Mouse (Mus musculus): ENCODE measurements around the gene Adamts13. TPM values are rescaled to one million over a fixed set of nuclear protein-coding genes. Genes with fewer than 3 reads are reported as not detected.

The Adamts13 gene
- polyA plus RNA-seq, 1 experiment: 0.09 TPM

GRCm38 (mm10) chr2:26935286-26935685, 37.9 kb upstream of the Adamts13 start:
- H3K79me2 ChIP-seq (ENCODE audit: control insufficient read depth, insufficient read depth): peaks cover 28% of the 10 kb centered on the region
- peaks cover 9% of the 10 kb centered on the region for H3K27me3 ChIP-seq (ENCODE audit: control insufficient read depth, insufficient read depth, insufficient read length)
- peaks cover 18% of the 10 kb centered on the region for H3K36me3 ChIP-seq (ENCODE audit: control insufficient read depth, insufficient read depth)
- TF ChIP-seq FOSL1 (IDR thresholded peaks at IDR 0.05; ENCODE audit: insufficient read depth, low read length, poor library complexity, severe bottlenecking) (no peak), MYOG (IDR thresholded peaks at IDR 0.05; ENCODE audit: control insufficient read depth, extremely low read depth, insufficient read length) (no peak), MAX (IDR thresholded peaks at IDR 0.05) (no peak), CEBPB (IDR thresholded peaks at IDR 0.05; ENCODE audit: low read depth) (no peak), CTCF (IDR thresholded peaks at IDR 0.05; ENCODE audit: control insufficient read depth, insufficient read depth, insufficient read length) (no peak), USF1 (IDR thresholded peaks at IDR 0.05; ENCODE audit: low read depth) (no peak), MYOD1 (IDR thresholded peaks at IDR 0.05; ENCODE audit: control insufficient read depth, insufficient read length, low read depth) (no peak)
- peaks cover 25% of the 10 kb centered on the region for H3K79me3 ChIP-seq (ENCODE audit: low read depth)
- H3ac ChIP-seq (ENCODE audit: control insufficient read depth, insufficient read length, low read depth): no peak overlapping the region
- H3K4me3 ChIP-seq (ENCODE audit: insufficient read depth, poor library complexity, severe bottlenecking): no peak overlapping the region

GRCm38 (mm10) chr2:26936425-26936824, 36.8 kb upstream of the Adamts13 start:
- Histone ChIP-seq H3K79me3 (ENCODE audit: low read depth) (peaks cover 13% of the 10 kb centered on the region), H3K27me3 (ENCODE audit: control insufficient read depth, insufficient read depth, insufficient read length) (peaks cover 16% of the 10 kb centered on the region), H3K79me2 (ENCODE audit: control insufficient read depth, insufficient read depth) (peaks cover 17% of the 10 kb centered on the region), H3K36me3 (ENCODE audit: control insufficient read depth, insufficient read depth) (peaks cover 8% of the 10 kb centered on the region), H3ac (ENCODE audit: control insufficient read depth, insufficient read length, low read depth) (no peak overlapping the region), H3K4me3 (ENCODE audit: insufficient read depth, poor library complexity, severe bottlenecking) (no peak overlapping the region)
- TF ChIP-seq CEBPB (IDR thresholded peaks at IDR 0.05; ENCODE audit: low read depth) (no peak), USF1 (IDR thresholded peaks at IDR 0.05; ENCODE audit: low read depth) (no peak), MYOD1 (IDR thresholded peaks at IDR 0.05; ENCODE audit: control insufficient read depth, insufficient read length, low read depth) (no peak), MAX (IDR thresholded peaks at IDR 0.05) (no peak), MYOG (IDR thresholded peaks at IDR 0.05; ENCODE audit: control insufficient read depth, extremely low read depth, insufficient read length) (no peak), FOSL1 (IDR thresholded peaks at IDR 0.05; ENCODE audit: insufficient read depth, low read length, poor library complexity, severe bottlenecking) (no peak), CTCF (IDR thresholded peaks at IDR 0.05; ENCODE audit: control insufficient read depth, insufficient read depth, insufficient read length) (no peak)

- H3K79me2 ChIP-seq (ENCODE audit: control insufficient read depth, insufficient read depth): no peaks in the 10 kb centered on the region
- H3K79me3 ChIP-seq (ENCODE audit: low read depth): no peaks in the 10 kb centered on the region
- H3ac ChIP-seq (ENCODE audit: control insufficient read depth, insufficient read length, low read depth): no peak overlapping the region
- no peaks in the 10 kb centered on the region for H3K36me3 ChIP-seq (ENCODE audit: control insufficient read depth, insufficient read depth)
- peaks cover 21% of the 10 kb centered on the region for H3K27me3 ChIP-seq (ENCODE audit: control insufficient read depth, insufficient read depth, insufficient read length)
- no peak for TF ChIP-seq MYOG (IDR thresholded peaks at IDR 0.05; ENCODE audit: control insufficient read depth, extremely low read depth, insufficient read length)
- no peak for TF ChIP-seq MYOD1 (IDR thresholded peaks at IDR 0.05; ENCODE audit: control insufficient read depth, insufficient read length, low read depth)
- TF ChIP-seq CTCF (IDR thresholded peaks at IDR 0.05; ENCODE audit: control insufficient read depth, insufficient read depth, insufficient read length): no peak
- TF ChIP-seq CEBPB (IDR thresholded peaks at IDR 0.05; ENCODE audit: low read depth): no peak
- no peak for TF ChIP-seq MAX (IDR thresholded peaks at IDR 0.05)
- no peak for TF ChIP-seq USF1 (IDR thresholded peaks at IDR 0.05; ENCODE audit: low read depth)
- no peak for TF ChIP-seq FOSL1 (IDR thresholded peaks at IDR 0.05; ENCODE audit: insufficient read depth, low read length, poor library complexity, severe bottlenecking)
- no peak overlapping the region for H3K4me3 ChIP-seq (ENCODE audit: insufficient read depth, poor library complexity, severe bottlenecking)
Measured at GRCm38 (mm10) chr2:26941539-26941938, 31.7 kb upstream of the Adamts13 start.

- no peaks in the 10 kb centered on the region for H3K79me3 ChIP-seq (ENCODE audit: low read depth)
- no peak overlapping the region for H3ac ChIP-seq (ENCODE audit: control insufficient read depth, insufficient read length, low read depth)
- no peaks in the 10 kb centered on the region for H3K79me2 ChIP-seq (ENCODE audit: control insufficient read depth, insufficient read depth)
- no peaks in the 10 kb centered on the region for H3K36me3 ChIP-seq (ENCODE audit: control insufficient read depth, insufficient read depth)
- H3K4me3 ChIP-seq (ENCODE audit: insufficient read depth, poor library complexity, severe bottlenecking): no peak overlapping the region
- TF ChIP-seq CTCF (IDR thresholded peaks at IDR 0.05; ENCODE audit: control insufficient read depth, insufficient read depth, insufficient read length): no peak
- TF ChIP-seq MYOD1 (IDR thresholded peaks at IDR 0.05; ENCODE audit: control insufficient read depth, insufficient read length, low read depth): no peak
- TF ChIP-seq MAX (IDR thresholded peaks at IDR 0.05): no peak
- TF ChIP-seq CEBPB (IDR thresholded peaks at IDR 0.05; ENCODE audit: low read depth): no peak
- no peak for TF ChIP-seq FOSL1 (IDR thresholded peaks at IDR 0.05; ENCODE audit: insufficient read depth, low read length, poor library complexity, severe bottlenecking)
- no peak for TF ChIP-seq MYOG (IDR thresholded peaks at IDR 0.05; ENCODE audit: control insufficient read depth, extremely low read depth, insufficient read length)
- TF ChIP-seq USF1 (IDR thresholded peaks at IDR 0.05; ENCODE audit: low read depth): no peak
- H3K27me3 ChIP-seq (ENCODE audit: control insufficient read depth, insufficient read depth, insufficient read length): peaks cover 21% of the 10 kb centered on the region
Measured at GRCm38 (mm10) chr2:26943253-26943652, 30.0 kb upstream of the Adamts13 start.

- Histone ChIP-seq H3ac (ENCODE audit: control insufficient read depth, insufficient read length, low read depth) (no peak overlapping the region), H3K79me2 (ENCODE audit: control insufficient read depth, insufficient read depth) (no peaks in the 10 kb centered on the region), H3K4me3 (ENCODE audit: insufficient read depth, poor library complexity, severe bottlenecking) (no peak overlapping the region), H3K79me3 (ENCODE audit: low read depth) (no peaks in the 10 kb centered on the region), H3K36me3 (ENCODE audit: control insufficient read depth, insufficient read depth) (peaks cover 36% of the 10 kb centered on the region), H3K27me3 (ENCODE audit: control insufficient read depth, insufficient read depth, insufficient read length) (no peaks in the 10 kb centered on the region)
- TF ChIP-seq FOSL1 (IDR thresholded peaks at IDR 0.05; ENCODE audit: insufficient read depth, low read length, poor library complexity, severe bottlenecking) (no peak), MYOD1 (IDR thresholded peaks at IDR 0.05; ENCODE audit: control insufficient read depth, insufficient read length, low read depth) (no peak), MAX (IDR thresholded peaks at IDR 0.05) (no peak), USF1 (IDR thresholded peaks at IDR 0.05; ENCODE audit: low read depth) (no peak), CTCF (IDR thresholded peaks at IDR 0.05; ENCODE audit: control insufficient read depth, insufficient read depth, insufficient read length) (no peak), CEBPB (IDR thresholded peaks at IDR 0.05; ENCODE audit: low read depth) (no peak)
Measured at GRCm38 (mm10) chr2:26950411-26950810, 22.8 kb upstream of the Adamts13 start.
